Mouse (Mus musculus) lung, embryonic 15.5 days (tissue): Measurements from ENCODE around the gene Slit1. TPM values are rescaled to one million over a fixed set of nuclear protein-coding genes. Genes with fewer than 3 reads are reported as not detected.

Experiments
- ATAC-seq: fragments of 200-750 bp; cut with Nextera tagmentation; 2 replicates; pipeline ENCODE4 v1.8.0; 2017; ENCODE audit warnings: moderate number of reproducible peaks, borderline replicate concordance; ENCODE audit not compliant: low FRiP score, low TSS enrichment; ENCODE audit errors: extremely low read depth
- H3K27ac ChIP-seq: fragments of 300-500 bp; sonication (generic); 2 replicates; pipeline ENCODE4 v1.5.1; 2015; ENCODE audit warnings: moderate library complexity, mild to moderate bottlenecking, inconsistent platforms
- H3K27me3 ChIP-seq: fragments of 300-500 bp; sonication (generic); 2 replicates; pipeline ENCODE4 v1.6.1; 2015; ENCODE audit warnings: inconsistent platforms
- H3K36me3 ChIP-seq: fragments of 300-500 bp; sonication (generic); 2 replicates; pipeline ENCODE4 v1.6.1; 2015; ENCODE audit warnings: inconsistent platforms
- H3K4me1 ChIP-seq: fragments of 300-500 bp; sonication (generic); 2 replicates; pipeline ENCODE4 v1.6.1; 2015; ENCODE audit warnings: inconsistent platforms
- H3K4me2 ChIP-seq: fragments of 300-500 bp; sonication (generic); 2 replicates; pipeline ENCODE4 v1.6.1; 2015; ENCODE audit warnings: inconsistent platforms, mild to moderate bottlenecking, moderate library complexity
- H3K4me3 ChIP-seq: fragments of 300-500 bp; sonication (generic); 2 replicates; pipeline ENCODE4 v1.5.1; 2015; ENCODE audit warnings: mild to moderate bottlenecking, inconsistent platforms
- H3K9ac ChIP-seq: fragments of 300-500 bp; sonication (generic); 2 replicates; pipeline ENCODE4 v1.6.1; 2015; ENCODE audit warnings: inconsistent platforms
- H3K9me3 ChIP-seq: fragments of 300-500 bp; sonication (generic); 2 replicates; pipeline ENCODE4 v1.6.1; 2016; ENCODE audit warnings: inconsistent platforms
- WGBS: fragments of 180-500 bp; shearing (Covaris S2); methylation state at CpG from one replicate; pipeline ENCODE4 v1.1.7; 2015; 5-methylcytosine and 5-hydroxymethylcytosine counted together
- polyA plus RNA-seq: library from polyadenylated mRNA; unstranded; fragments of >200 nt; fragmentation: Nextera tagmentation; extraction: Ambion mirVana; gene quantifications from 2 replicates; pipeline ENCODE4 v1.2.1, GENCODE M21; 2015

Slit1 gene
- polyA plus RNA-seq, 1 experiment from 2014 or later, result 0.42 TPM

DNA sequence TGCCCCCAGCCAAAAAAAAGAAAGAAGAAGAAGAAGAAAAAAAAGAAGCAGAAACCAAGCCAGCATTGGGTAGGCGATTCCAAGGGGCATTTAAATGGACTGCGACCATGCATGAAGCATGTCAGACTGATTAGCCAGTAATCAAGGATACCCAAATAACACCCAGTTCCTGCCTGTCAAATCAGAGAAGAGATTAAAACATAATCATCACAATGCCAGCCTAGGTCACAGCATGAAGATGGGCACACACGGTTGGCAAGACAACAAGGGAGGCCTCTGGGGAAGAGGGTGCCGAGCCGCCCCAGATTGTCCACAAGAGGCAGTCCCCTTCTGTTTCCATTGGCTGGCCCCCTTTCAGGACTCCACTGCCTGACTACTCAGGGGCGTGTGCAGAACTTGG is 108.5 kb downstream of the Slit1 start:
- 75% methylated on average over 6 of the region's 6 CpGs for WGBS
- Histone ChIP-seq H3K4me2 (no peak overlapping the region), H3K4me1 (no peaks in the 10 kb centered on the region), H3K27me3 (no peaks in the 10 kb centered on the region), H3K9ac (no peak overlapping the region), H3K27ac (no peak overlapping the region), H3K9me3 (no peaks in the 10 kb centered on the region), H3K4me3 (no peak overlapping the region), H3K36me3 (no peaks in the 10 kb centered on the region)
- no peak for ATAC-seq

DNA sequence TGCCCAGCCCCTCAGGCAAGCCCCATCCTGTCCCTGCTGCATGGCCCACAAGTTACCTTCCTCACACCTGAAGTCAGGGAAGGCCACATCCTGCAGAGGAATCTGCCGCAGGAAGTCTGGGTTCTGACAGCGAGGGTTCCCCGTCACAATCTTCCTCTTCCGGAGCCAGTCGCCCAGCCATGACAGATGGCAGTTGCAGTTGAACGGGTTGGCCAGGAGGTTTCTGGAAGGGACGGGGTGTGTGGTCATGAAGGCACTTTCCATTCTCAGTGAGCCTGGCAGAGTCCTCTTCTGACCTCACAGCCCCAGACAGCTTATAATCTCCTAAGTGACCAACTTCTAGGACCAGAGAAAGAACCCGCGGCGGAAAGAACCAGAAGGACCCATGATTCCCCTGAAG is 109.4 kb downstream of the Slit1 start:
- Histone ChIP-seq H3K9me3 (no peaks in the 10 kb centered on the region), H3K4me1 (no peaks in the 10 kb centered on the region), H3K27me3 (no peaks in the 10 kb centered on the region), H3K36me3 (no peaks in the 10 kb centered on the region), H3K4me3 (no peak overlapping the region), H3K27ac (no peak overlapping the region), H3K4me2 (no peak overlapping the region), H3K9ac (no peak overlapping the region)
- no peak for ATAC-seq
- WGBS, result 73% methylated on average over 10 of the region's 10 CpGs

DNA sequence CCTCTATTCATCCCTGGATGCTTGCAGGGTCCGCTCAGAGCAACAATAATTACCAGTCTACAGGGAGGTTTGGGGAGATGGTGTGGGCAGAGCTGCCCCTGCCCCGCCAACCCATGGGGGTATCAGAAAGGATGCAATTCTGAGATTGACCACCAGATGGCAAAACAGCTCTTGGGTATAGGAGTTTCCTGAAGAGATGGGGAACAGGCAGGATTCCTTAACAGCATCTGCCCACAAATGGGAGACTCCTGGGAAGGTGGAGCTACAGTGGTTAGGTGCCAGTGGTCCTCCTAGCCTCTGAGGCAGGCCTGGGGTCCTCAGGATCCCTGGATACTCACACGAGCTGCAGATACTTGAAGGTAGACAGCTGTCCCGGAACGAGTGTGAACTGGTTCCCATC is 113.9 kb downstream of the Slit1 start:
- no peak overlapping the region for H3K9ac ChIP-seq
- no peak overlapping the region for H3K4me2 ChIP-seq
- no peaks in the 10 kb centered on the region for H3K36me3 ChIP-seq
- 38% methylated on average over 5 of the region's 5 CpGs for WGBS
- no peaks in the 10 kb centered on the region for H3K4me1 ChIP-seq
- no peak overlapping the region for H3K27ac ChIP-seq
- no peak overlapping the region for H3K4me3 ChIP-seq
- no peaks in the 10 kb centered on the region for H3K27me3 ChIP-seq
- no peaks in the 10 kb centered on the region for H3K9me3 ChIP-seq
- no peak for ATAC-seq

DNA sequence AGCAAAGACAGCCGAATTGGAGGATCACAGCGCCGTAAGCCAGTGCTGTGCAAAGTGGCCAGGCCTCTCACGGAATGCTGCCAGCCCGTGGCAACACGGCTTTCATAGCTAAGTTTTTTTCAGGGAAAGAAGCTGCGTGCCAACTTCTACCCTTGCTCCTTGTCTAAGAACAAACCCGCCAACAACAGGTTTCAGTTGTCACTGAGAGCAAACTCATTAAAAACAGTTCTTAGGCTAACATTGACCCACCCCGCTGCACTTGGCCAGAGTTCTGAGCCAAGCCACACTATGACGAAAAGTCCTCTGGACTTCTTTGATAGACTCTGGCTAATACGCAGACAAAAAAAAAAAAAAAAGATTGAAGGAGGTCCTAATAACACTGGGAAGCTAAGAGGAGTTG is 114.5 kb downstream of the Slit1 start:
- WGBS, result 76% methylated on average over 11 of the region's 11 CpGs
- Histone ChIP-seq H3K9me3 (no peaks in the 10 kb centered on the region), H3K36me3 (no peaks in the 10 kb centered on the region), H3K4me1 (no peaks in the 10 kb centered on the region), H3K27me3 (no peaks in the 10 kb centered on the region), H3K4me2 (no peak overlapping the region), H3K4me3 (no peak overlapping the region), H3K27ac (no peak overlapping the region), H3K9ac (no peak overlapping the region)
- ATAC-seq, result no peak

DNA sequence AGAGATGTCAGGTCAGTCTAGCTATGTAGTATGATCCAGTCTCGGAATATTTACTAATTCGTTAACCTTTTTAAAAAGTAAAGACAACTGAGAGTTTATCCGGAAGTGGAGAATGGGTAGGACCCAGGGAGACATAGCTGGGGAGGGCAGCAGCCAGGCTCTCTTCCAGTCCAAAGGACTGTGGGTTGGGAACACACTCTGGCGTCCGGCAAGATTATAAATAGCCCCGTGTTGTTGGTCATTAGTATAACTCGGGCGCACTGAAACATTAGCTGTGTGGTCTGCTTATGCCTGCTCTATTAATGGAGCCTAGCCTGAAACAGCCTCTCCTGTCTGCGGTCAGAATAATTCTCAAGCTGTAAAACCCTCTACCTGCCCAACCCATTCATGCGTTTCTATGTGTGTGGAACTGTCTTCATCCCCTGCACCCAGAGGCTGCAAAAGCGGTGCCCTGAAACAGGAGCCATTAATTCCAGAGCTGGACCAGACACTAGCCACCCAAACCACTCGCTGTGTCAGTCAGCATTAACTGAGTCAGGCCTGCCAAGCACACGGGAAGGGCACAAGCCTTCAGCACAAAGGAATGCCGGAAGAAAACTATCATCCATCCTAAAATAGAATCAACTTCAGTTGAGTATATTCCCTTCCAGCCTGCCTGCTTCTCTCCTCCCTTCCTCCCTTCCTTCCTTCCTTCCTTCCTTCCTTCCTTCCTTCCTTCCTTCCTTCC is 122.9 kb downstream of the Slit1 start:
- Histone ChIP-seq H3K4me2 (no peak overlapping the region), H3K27ac (no peak overlapping the region)
- ATAC-seq, result no peak

DNA sequence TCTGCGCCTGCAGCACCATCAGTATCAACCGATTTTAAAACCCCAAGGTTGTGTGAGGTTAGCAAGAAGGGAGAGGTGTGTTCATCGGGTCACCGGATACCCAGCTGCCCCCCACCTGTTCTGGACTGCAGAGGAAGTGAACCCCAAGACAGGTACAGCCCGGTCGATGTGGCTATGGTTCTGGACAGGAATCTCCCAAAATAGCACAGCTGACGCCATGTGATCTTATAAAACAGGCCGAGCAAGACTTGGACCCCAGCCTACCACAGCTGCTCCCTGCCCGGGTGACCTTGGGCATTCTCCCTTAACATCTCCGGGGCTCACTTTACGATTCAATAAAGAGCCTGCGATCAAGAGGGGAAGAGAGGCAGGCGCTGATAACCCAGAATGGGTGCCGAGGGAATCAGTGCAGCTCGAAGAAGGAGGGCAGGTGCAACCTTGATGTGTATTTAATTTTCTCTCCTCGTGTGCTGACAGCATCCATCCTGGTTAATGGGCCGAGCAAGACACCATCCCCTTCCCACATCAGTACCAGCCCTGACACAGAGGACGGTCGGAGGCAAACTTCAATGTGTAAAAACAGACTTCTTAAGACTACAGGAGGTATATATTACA is 124.6 kb downstream of the Slit1 start:
- Histone ChIP-seq H3K27ac (no peak overlapping the region), H3K4me2 (no peak overlapping the region), H3K4me3 (no peak overlapping the region), H3K27me3 (no peaks in the 10 kb centered on the region; the same call in 1 of the 2 replicates), H3K9me3 (no peaks in the 10 kb centered on the region), H3K36me3 (no peaks in the 10 kb centered on the region), H3K4me1 (peaks cover 5% of the 10 kb centered on the region; the same call in 1 of the 2 replicates), H3K9ac (no peak overlapping the region)
- no peak for ATAC-seq
- 63% methylated on average over 19 of the region's 19 CpGs for WGBS

More for the DNA sequence above, 122.9 kb downstream of the Slit1 start:
- Histone ChIP-seq H3K4me1 (peaks cover 5% of the 10 kb centered on the region; the same call in 1 of the 2 replicates), H3K36me3 (no peaks in the 10 kb centered on the region), H3K27me3 (no peaks in the 10 kb centered on the region), H3K4me3 (no peak overlapping the region), H3K9me3 (no peaks in the 10 kb centered on the region), H3K9ac (no peak overlapping the region)
- WGBS, result 72% methylated on average over 14 of the region's 14 CpGs

DNA sequence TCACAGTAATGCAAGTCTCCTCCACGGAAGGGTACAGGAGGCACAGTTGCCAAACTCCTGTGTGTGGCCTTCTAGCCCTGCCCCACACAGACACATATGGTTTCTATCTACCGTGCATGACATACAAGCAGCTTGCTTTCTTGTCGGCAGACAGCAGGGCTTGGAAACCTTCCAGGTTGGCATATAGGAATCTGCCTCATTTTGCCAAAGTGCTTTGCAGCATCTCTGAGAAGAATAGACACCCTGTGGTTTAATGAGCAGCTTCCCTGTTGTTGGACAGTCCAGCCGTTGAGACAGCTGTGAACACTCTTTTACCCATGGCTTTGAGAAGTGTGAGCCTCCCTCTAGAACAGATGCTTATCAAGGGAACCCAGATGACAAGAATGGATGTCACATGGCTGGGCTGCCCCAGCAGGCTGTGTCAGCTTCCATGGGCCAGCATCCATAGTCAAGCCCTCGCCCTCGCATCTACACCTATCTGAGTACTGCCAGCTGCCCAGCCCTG is 125.3 kb downstream of the Slit1 start:
- Histone ChIP-seq H3K9ac (no peak overlapping the region), H3K27me3 (no peaks in the 10 kb centered on the region; the same call in 1 of the 2 replicates), H3K9me3 (no peaks in the 10 kb centered on the region), H3K27ac (no peak overlapping the region), H3K4me3 (no peak overlapping the region), H3K4me2 (no peak overlapping the region), H3K4me1 (peaks cover 5% of the 10 kb centered on the region; the same call in 1 of the 2 replicates), H3K36me3 (no peaks in the 10 kb centered on the region)
- 40% methylated on average over 6 of the region's 6 CpGs for WGBS
- ATAC-seq, result no peak

DNA sequence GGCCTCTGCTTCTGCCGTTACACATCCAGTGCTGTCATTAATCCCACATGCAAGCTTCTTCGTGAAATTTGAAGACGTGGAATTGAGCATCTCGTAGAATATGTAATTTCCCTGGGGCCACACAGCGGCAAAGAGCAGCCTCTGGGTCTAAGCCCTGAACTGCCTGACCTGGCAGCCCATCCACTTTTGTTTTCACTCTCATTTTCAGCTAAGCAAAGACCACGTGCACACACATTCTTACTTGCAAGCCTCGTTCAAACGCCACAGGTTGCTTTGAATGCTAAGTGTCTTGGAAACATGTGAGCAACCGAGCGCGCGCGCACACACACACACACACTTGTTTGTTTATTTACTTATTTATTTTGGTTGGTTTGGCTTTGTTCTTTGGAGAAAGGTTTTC is 126.4 kb downstream of the Slit1 start:
- Histone ChIP-seq H3K4me2 (no peak overlapping the region), H3K4me3 (no peak overlapping the region), H3K36me3 (no peaks in the 10 kb centered on the region), H3K9me3 (no peaks in the 10 kb centered on the region), H3K9ac (no peak overlapping the region), H3K27me3 (no peaks in the 10 kb centered on the region; the same call in 1 of the 2 replicates), H3K27ac (no peak overlapping the region), H3K4me1 (peaks cover 5% of the 10 kb centered on the region; the same call in 1 of the 2 replicates)
- WGBS, result 74% methylated on average over 13 of the region's 13 CpGs
- ATAC-seq, result no peak

DNA sequence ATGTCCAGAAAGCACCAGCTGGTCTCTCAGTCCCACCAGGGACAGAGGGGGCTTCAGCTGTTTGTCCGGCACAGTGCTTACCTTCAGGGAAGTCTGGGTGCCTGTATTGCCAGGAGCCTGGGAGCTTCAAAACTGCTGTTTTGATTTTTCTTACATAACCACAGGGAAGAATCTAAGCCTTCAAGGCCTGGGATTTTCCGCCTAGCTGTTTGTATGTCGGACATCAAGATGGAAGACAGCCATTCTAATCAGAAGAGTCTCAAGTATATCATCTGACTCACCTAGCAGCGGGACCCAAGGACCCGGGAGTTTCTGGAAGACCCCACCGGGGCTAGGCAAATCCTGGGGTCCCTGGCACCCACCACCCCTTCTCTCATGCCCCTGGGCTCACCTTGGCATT is 127.2 kb downstream of the Slit1 start:
- WGBS, result 82% methylated on average over 6 of the region's 6 CpGs
- no peaks in the 10 kb centered on the region for H3K36me3 ChIP-seq
- no peak overlapping the region for H3K4me2 ChIP-seq
- H3K9me3 ChIP-seq, result no peaks in the 10 kb centered on the region
- H3K4me1 ChIP-seq, result peaks cover 5% of the 10 kb centered on the region; the same call in 1 of the 2 replicates
- no peaks in the 10 kb centered on the region; the same call in 1 of the 2 replicates for H3K27me3 ChIP-seq
- no peak overlapping the region for H3K9ac ChIP-seq
- ATAC-seq, result no peak
- H3K4me3 ChIP-seq, result no peak overlapping the region
- H3K27ac ChIP-seq, result no peak overlapping the region

DNA sequence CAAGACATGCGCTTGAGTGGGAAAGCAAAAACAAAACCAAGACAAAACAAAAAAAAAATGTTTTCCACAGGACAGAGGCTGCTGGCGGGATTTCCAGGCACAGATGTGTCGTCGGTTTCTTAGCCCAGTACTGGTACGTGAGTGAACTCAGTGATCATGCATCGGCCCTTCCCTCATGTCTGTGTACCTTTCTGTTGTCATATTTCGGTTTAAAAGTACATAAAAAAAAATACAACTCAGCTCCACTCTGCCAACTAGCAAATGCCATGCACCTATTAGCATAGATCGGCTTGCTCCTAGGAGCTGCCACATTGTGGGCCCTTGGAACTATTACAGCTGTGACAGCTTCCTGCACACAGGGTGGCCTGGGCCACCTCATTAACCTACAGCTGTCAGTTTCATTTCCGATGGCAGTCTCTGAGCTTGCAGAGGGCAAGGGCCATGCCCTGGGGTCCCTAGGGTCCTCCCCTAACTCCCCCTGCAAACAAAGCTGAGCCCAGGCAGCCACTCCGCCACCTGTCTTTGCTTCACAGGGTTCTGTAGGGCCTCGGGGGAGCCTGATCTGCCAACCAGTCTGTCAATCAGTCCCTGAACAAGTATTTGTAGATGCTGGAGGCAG is 127.8 kb downstream of the Slit1 start:
- no peaks in the 10 kb centered on the region for H3K9me3 ChIP-seq
- peaks cover 5% of the 10 kb centered on the region; the same call in 1 of the 2 replicates for H3K4me1 ChIP-seq
- H3K4me3 ChIP-seq, result no peak overlapping the region
- no peak overlapping the region for H3K4me2 ChIP-seq
- H3K27me3 ChIP-seq, result no peaks in the 10 kb centered on the region; the same call in 1 of the 2 replicates
- H3K36me3 ChIP-seq, result no peaks in the 10 kb centered on the region
- no peak overlapping the region for H3K9ac ChIP-seq
- H3K27ac ChIP-seq, result no peak overlapping the region
- 59% methylated on average over 11 of the region's 11 CpGs for WGBS
- ATAC-seq, result no peak

DNA sequence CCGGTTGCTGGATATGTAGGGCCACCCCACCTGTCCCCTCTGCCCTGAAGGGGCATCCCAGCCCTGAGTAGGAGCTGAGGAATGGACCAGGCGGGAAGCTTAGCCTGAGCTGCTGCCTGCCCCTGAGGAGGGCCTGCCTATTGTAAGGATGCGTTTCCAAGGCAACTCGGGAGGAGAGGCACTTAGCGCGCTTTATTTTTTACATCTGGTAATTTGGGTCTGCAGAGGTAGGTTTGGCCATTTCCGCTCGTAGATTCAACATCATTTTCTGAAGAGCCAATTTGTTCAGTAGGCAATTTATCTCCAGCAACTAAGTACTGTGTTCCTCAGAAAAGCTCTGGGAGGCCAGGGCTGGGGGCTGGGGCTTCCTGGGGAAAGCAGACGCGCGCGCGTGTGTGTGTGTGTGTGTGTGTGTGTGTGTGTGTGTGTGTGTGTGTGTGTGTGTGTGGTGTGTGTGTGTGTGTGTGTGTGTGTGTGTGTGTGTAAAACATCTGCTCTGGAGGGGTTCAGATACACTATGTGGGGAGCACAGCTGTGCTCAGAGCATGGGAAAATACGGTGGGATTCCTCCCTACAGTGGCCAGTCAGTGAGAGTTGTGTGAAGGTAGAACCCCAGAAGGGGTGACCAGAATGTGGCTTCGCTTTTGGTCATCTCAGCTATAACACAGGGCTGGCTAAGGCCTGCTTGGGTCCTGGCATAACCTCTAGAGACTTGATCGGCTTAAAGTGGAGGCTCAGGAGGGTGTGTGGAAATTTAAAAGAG is 130.0 kb downstream of the Slit1 start:
- H3K4me2 ChIP-seq, result no peak overlapping the region
- no peak overlapping the region for H3K4me3 ChIP-seq
- no peak overlapping the region for H3K27ac ChIP-seq
- 33% methylated on average over 16 of the region's 16 CpGs for WGBS
- no peak for ATAC-seq
- no peak overlapping the region for H3K9ac ChIP-seq
- no peaks in the 10 kb centered on the region; the same call in 1 of the 2 replicates for H3K27me3 ChIP-seq
- H3K9me3 ChIP-seq, result no peaks in the 10 kb centered on the region
- H3K4me1 ChIP-seq, result 0 out of 2 replicates have a peak, but pooled peaks cover 1% of the 10 kb centered on the region
- no peaks in the 10 kb centered on the region for H3K36me3 ChIP-seq
